Mouse (Mus musculus): Measurements from ENCODE around the gene Tmem270. TPM values are rescaled to one million over a fixed set of nuclear protein-coding genes. Genes with fewer than 3 reads are reported as not detected.

Tmem270 gene
- polyA plus RNA-seq, 1 experiment from 2014 or later = not detected

DNA sequence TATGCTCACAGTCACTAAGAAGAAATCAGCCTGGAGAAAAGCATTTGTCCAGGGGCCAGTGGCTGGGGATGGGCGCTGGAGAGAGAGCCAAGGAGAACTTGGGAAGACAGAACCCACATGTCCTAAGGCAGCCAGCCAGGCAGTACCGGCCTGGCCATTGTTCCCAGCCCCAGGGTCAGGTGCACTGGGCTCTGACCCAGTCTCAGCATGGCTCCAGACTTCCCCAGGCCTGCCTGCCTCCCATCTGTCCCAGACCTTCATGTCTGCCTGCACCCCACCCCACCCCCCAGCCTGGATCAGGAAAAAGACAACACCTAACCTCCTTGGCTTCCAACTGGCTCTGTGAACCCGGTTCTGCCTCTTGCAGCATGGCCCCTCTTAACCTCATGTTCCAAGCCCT, 23.5 kb downstream of the Tmem270 start:
- WGBS (ENCODE audit: missing documents) = 80% methylated on average over 3 of the region's 3 CpGs
- Histone ChIP-seq H3K36me3 (ENCODE audit: inconsistent target) (no peaks in the 10 kb centered on the region), H3K79me2 (ENCODE audit: inconsistent target) (no peaks in the 10 kb centered on the region), H3K4me3 (ENCODE audit: inconsistent target) (no peak overlapping the region), H3K27ac (no peak overlapping the region)

- 85% methylated on average over 10 of the region's 10 CpGs for WGBS (ENCODE audit: missing documents)
- H3K36me3 ChIP-seq (ENCODE audit: inconsistent target) = no peaks in the 10 kb centered on the region
- H3K79me2 ChIP-seq (ENCODE audit: inconsistent target) = no peaks in the 10 kb centered on the region
- no peak overlapping the region for H3K4me3 ChIP-seq (ENCODE audit: inconsistent target)
- H3K27ac ChIP-seq = no peak overlapping the region
These were observed 29.7 kb downstream of the Tmem270 start for GRCm38 (mm10) chr5:134876801-134877200.

DNA sequence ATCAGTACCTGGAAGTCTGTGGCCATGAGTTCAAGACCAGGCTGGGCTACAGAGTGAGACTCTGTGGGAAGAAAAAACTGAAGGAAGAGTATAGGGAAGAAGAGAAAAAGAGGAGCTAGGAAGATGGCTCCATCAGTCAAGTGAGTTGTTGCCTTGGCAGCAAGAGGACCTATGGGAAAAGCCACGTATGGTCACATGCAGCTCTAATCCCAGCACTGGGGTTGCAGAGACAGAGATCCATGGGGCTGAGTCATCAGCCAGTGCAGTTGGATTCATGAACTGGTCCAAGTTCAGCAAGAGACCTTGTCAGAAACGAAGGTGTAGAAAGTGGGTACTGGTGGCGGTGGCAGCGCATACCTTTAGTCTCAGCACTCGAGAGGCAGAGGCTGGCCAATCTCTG, 31.3 kb downstream of the Tmem270 start:
- whole genome bisulfite sequencing (ENCODE audit: missing documents) = 92% methylated on average over 3 of the region's 5 CpGs
- no peak overlapping the region for H3K4me3 ChIP-seq (ENCODE audit: inconsistent target)
- H3K36me3 ChIP-seq (ENCODE audit: inconsistent target) = no peaks in the 10 kb centered on the region
- no peak overlapping the region for H3K27ac ChIP-seq
- H3K79me2 ChIP-seq (ENCODE audit: inconsistent target) = no peaks in the 10 kb centered on the region

GRCm38 (mm10) chr5:134873956-134874879, 32.3 kb downstream of the Tmem270 start:
- 89% methylated on average over 20 of the region's 21 CpGs for WGBS (ENCODE audit: missing documents)
- no peak overlapping the region for H3K27ac ChIP-seq
- no peak overlapping the region for H3K4me3 ChIP-seq (ENCODE audit: inconsistent target)
- H3K36me3 ChIP-seq (ENCODE audit: inconsistent target) = no peaks in the 10 kb centered on the region
- H3K79me2 ChIP-seq (ENCODE audit: inconsistent target) = no peaks in the 10 kb centered on the region

- Histone ChIP-seq H3K27ac (no peak overlapping the region), H3K79me2 (ENCODE audit: inconsistent target) (no peaks in the 10 kb centered on the region), H3K4me3 (ENCODE audit: inconsistent target) (no peak overlapping the region), H3K36me3 (ENCODE audit: inconsistent target) (no peaks in the 10 kb centered on the region)
- 89% methylated on average over 8 of the region's 8 CpGs for WGBS (ENCODE audit: missing documents)
These were observed 33.5 kb downstream of the Tmem270 start for GRCm38 (mm10) chr5:134873034-134873433.

DNA sequence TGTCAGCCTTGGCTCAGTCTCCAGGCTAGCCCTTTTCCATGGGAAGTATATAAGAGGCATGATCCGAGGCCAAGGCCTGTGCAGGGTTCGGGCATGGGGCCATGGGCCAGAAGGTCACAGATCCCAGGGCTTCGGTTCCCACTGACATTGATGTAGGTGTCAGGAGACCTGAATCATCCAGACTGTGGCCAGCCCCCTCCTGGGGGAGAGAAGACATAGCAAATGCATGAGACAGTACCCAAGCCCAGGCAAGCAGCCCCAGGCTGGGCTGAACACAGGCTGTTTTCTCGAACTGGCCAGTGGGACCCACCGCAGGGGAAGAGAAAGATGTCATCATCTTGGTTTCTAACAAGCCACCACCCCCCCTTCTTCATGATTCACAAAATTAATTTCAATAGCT, 33.9 kb downstream of the Tmem270 start:
- 78% methylated on average over 5 of the region's 5 CpGs for WGBS (ENCODE audit: missing documents)
- no peak overlapping the region for H3K4me3 ChIP-seq (ENCODE audit: inconsistent target)

DNA sequence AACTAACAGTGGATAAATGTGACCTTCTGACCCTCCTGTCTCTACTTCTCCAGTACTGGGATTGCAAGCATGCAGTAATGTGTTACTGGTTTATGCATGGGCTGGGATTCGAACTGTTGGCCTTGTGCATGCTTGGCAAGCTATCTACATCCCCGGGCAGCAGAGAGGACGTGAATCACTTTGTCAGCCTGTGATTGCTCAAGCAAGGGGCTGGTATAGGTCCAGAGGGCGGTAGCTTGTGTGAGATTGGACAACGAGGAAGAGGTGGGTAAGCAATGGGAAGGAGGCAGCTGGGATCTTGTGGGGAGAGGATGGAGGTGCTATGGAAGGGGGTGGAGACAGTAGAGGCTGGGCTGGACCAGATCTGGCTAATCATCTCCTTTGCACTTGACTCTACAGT, 38.0 kb downstream of the Tmem270 start:
- no peaks in the 10 kb centered on the region for H3K36me3 ChIP-seq (ENCODE audit: inconsistent target)
- H3K27ac ChIP-seq = no peak overlapping the region
- no peaks in the 10 kb centered on the region for H3K79me2 ChIP-seq (ENCODE audit: inconsistent target)
- 45% methylated on average over 5 of the region's 5 CpGs for WGBS (ENCODE audit: missing documents)
- no peak overlapping the region for H3K4me3 ChIP-seq (ENCODE audit: inconsistent target)

More for the DNA sequence above, 33.9 kb downstream of the Tmem270 start:
- Histone ChIP-seq H3K79me2 (ENCODE audit: inconsistent target) (no peaks in the 10 kb centered on the region), H3K36me3 (ENCODE audit: inconsistent target) (no peaks in the 10 kb centered on the region), H3K27ac (no peak overlapping the region)

GRCm38 (mm10) chr5:134867320-134868144, 39.0 kb downstream of the Tmem270 start:
- H3K27ac ChIP-seq = no peak overlapping the region
- H3K4me3 ChIP-seq (ENCODE audit: inconsistent target) = no peak overlapping the region
- no peaks in the 10 kb centered on the region for H3K79me2 ChIP-seq (ENCODE audit: inconsistent target)
- H3K36me3 ChIP-seq (ENCODE audit: inconsistent target) = no peaks in the 10 kb centered on the region
- 47% methylated on average over 17 of the region's 18 CpGs for WGBS (ENCODE audit: missing documents)

DNA sequence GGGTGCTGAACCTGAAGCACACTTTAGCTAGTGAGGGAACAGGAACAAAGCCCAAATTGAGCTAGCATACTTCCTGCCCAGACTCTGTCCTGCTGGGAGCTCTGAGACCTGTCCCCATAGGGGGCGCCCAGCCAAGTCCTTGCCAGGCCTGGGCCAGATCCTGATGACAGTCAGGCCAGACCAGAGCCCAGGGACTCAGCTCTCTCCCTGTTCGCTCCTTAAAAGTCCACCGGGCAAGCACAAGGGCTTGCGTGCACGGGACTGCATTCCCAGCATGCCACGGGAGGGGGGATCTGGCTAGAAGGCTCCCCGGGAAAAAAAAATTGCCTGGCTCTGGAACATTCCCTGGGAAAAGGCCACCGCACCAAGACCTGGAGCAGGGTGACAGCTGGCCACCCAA, 41.4 kb downstream of the Tmem270 start:
- WGBS (ENCODE audit: missing documents) = 80% methylated on average over 8 of the region's 8 CpGs

GRCm38 (mm10) chr5:134861902-134862497, 44.5 kb downstream of the Tmem270 start:
- Histone ChIP-seq H3K36me3 (ENCODE audit: inconsistent target) (no peaks in the 10 kb centered on the region), H3K79me2 (ENCODE audit: inconsistent target) (no peaks in the 10 kb centered on the region), H3K27ac (no peak overlapping the region), H3K4me3 (ENCODE audit: inconsistent target) (no peak overlapping the region)
- 88% methylated on average over 16 of the region's 16 CpGs for WGBS (ENCODE audit: missing documents)

More for the DNA sequence above, 41.4 kb downstream of the Tmem270 start:
- H3K27ac ChIP-seq = no peak overlapping the region
- H3K79me2 ChIP-seq (ENCODE audit: inconsistent target) = no peaks in the 10 kb centered on the region
- no peaks in the 10 kb centered on the region for H3K36me3 ChIP-seq (ENCODE audit: inconsistent target)
- no peak overlapping the region for H3K4me3 ChIP-seq (ENCODE audit: inconsistent target)

- H3K4me3 ChIP-seq (ENCODE audit: inconsistent target) = no peak overlapping the region
- no peaks in the 10 kb centered on the region for H3K79me2 ChIP-seq (ENCODE audit: inconsistent target)
- WGBS (ENCODE audit: missing documents) = 90% methylated on average over 5 of the region's 5 CpGs
- no peak overlapping the region for H3K27ac ChIP-seq
- no peaks in the 10 kb centered on the region for H3K36me3 ChIP-seq (ENCODE audit: inconsistent target)
These were observed 47.3 kb downstream of the Tmem270 start for GRCm38 (mm10) chr5:134859193-134859592.

DNA sequence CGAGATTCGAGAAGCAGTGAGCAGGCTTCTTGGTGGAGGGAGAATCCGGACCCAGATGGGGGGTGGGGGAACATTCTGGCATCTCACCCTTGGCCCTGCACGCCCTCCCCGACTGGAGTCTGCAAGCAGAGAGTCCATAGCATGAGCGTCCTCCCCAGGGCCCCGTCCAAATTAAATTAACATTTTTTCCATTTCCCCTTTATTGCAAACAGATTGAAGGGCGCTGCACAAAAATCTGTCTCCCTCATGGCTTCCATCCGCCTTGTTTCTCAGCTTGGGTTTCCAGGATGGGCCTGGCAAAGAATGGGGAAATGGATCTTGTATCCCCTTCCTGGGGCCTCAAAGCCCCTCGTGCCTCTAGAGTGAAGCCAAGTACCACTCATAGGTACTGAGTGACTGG, 48.2 kb downstream of the Tmem270 start:
- Histone ChIP-seq H3K79me2 (ENCODE audit: inconsistent target) (no peaks in the 10 kb centered on the region), H3K4me3 (ENCODE audit: inconsistent target) (no peak overlapping the region), H3K36me3 (ENCODE audit: inconsistent target) (no peaks in the 10 kb centered on the region), H3K27ac (no peak overlapping the region)
- 90% methylated on average over 10 of the region's 10 CpGs for WGBS (ENCODE audit: missing documents)

DNA sequence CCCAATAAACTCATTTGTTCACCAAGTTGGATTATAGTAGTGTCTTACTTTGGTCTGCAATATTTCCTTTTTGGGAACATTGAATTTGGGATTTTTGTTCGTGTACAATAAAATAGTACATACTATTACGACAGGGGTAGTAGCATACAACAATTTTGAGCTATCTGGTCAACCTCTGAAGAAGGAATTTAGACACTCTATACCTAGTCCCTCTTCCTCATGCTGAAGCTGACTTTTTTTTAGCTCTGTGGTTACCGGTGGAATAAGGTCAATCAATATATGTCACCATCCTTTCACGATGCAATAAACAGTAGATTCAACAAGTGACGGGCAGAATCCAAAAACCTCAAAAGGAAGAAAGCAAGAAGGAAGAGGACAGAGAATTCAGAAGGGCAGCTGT, 53.7 kb downstream of the Tmem270 start:
- Histone ChIP-seq H3K36me3 (ENCODE audit: inconsistent target) (no peaks in the 10 kb centered on the region), H3K4me3 (ENCODE audit: inconsistent target) (no peak overlapping the region), H3K79me2 (ENCODE audit: inconsistent target) (no peaks in the 10 kb centered on the region), H3K27ac (no peak overlapping the region)
- 85% methylated on average over 5 of the region's 5 CpGs for WGBS (ENCODE audit: missing documents)

Data from macrophage (primary cell).